Mouse (Mus musculus): ENCODE measurements at regions not wholly inside any gene's neighbourhood (a gene's known extent, or its start where the extent isn't known, plus 50 kb on each side); places are given as distances from the start of the nearest gene placed in this dataset.

GRCm38 (mm10) chr16:29972741-29973141 lies 91.4 kb upstream of the Hes1 start:
- no peak for TF ChIP-seq EP300 (IDR thresholded peaks at IDR 0.05)
- no peak for TF ChIP-seq CTCF (IDR thresholded peaks at IDR 0.05)
- Histone ChIP-seq H3K27me3 (replicated peaks; ENCODE audit: insufficient read depth, low read length) (no peaks in the 10 kb centered on the region), H3K9me3 (ENCODE audit: low read length) (no peaks in the 10 kb centered on the region), H3K4me3 (ENCODE audit: low read depth, low read length) (no peak overlapping the region), H3K9ac (replicated peaks; ENCODE audit: low read depth) (no peak overlapping the region), H3K4me2 (replicated peaks; ENCODE audit: low read depth, low read length) (no peak overlapping the region), H3K4me1 (ENCODE audit: insufficient read depth, low read depth, low read length) (peaks cover under 1% of the 10 kb centered on the region; the same call in 1 of the 2 replicates), H3K36me3 (ENCODE audit: insufficient read depth, low read length) (no peaks in the 10 kb centered on the region), H3K27ac (ENCODE audit: low read length) (no peak overlapping the region)
- DNase-seq (ENCODE audit: low spot score) (peak; percentile 27), ATAC-seq (peak; percentile 29; the same call in 1 of the 2 replicates)
- 19% methylated on average over 1 of the region's 1 CpGs for WGBS

GRCm38 (mm10) chr16:29973250-29973649 lies 90.9 kb upstream of the Hes1 start:
- Histone ChIP-seq H3K4me3 (ENCODE audit: low read depth, low read length) (no peak overlapping the region), H3K4me2 (replicated peaks; ENCODE audit: low read depth, low read length) (no peak overlapping the region), H3K9ac (replicated peaks; ENCODE audit: low read depth) (no peak overlapping the region), H3K27ac (ENCODE audit: low read length) (no peak overlapping the region), H3K36me3 (ENCODE audit: insufficient read depth, low read length) (no peaks in the 10 kb centered on the region), H3K27me3 (replicated peaks; ENCODE audit: insufficient read depth, low read length) (no peaks in the 10 kb centered on the region), H3K9me3 (ENCODE audit: low read length) (no peaks in the 10 kb centered on the region), H3K4me1 (ENCODE audit: insufficient read depth, low read depth, low read length) (peaks cover 4% of the 10 kb centered on the region; the same call in 1 of the 2 replicates)
- TF ChIP-seq CTCF (IDR thresholded peaks at IDR 0.05), result no peak
- TF ChIP-seq EP300 (IDR thresholded peaks at IDR 0.05), result no peak
- peak; percentile 27 for DNase-seq (ENCODE audit: low spot score)
- WGBS, result 29% methylated on average over 7 of the region's 7 CpGs
- ATAC-seq, result no peak

DNA sequence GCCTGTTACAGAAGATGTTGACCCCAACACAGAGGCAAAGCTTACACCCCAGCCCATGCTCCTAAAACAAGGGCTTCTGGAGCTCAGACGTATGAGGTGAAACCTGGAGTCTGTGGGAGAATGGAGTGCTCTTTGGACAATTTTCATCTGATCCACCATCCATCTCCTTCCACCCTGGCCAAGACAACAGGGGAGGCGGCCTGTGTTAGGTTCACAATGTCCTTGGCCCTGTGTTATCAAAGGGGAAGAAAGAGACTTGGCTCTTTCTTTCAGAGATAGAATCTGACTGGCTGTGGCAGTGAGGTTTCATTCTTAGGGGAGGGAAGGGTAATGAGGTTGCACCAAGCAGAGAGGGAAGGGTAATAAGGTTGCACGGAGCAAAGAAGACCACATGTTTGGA lies 88.4 kb upstream of the Hes1 start:
- TF ChIP-seq CTCF (IDR thresholded peaks at IDR 0.05) (no peak), EP300 (IDR thresholded peaks at IDR 0.05) (no peak)
- H3K27ac ChIP-seq (ENCODE audit: low read length), result no peak overlapping the region
- ATAC-seq, result no peak
- H3K4me3 ChIP-seq (ENCODE audit: low read depth, low read length), result no peak overlapping the region
- H3K4me2 ChIP-seq (replicated peaks; ENCODE audit: low read depth, low read length), result no peak overlapping the region
- H3K27me3 ChIP-seq (replicated peaks; ENCODE audit: insufficient read depth, low read length), result no peaks in the 10 kb centered on the region
- no peak overlapping the region for H3K9ac ChIP-seq (replicated peaks; ENCODE audit: low read depth)
- no peaks in the 10 kb centered on the region for H3K36me3 ChIP-seq (ENCODE audit: insufficient read depth, low read length)
- WGBS, result 94% methylated on average over 3 of the region's 3 CpGs
- peaks cover 4% of the 10 kb centered on the region; the same call in 1 of the 2 replicates for H3K4me1 ChIP-seq (ENCODE audit: insufficient read depth, low read depth, low read length)
- no peak for DNase-seq (ENCODE audit: low spot score)
- no peaks in the 10 kb centered on the region for H3K9me3 ChIP-seq (ENCODE audit: low read length)

GRCm38 (mm10) chr16:29977011-29977410 lies 87.2 kb upstream of the Hes1 start:
- H3K9me3 ChIP-seq (ENCODE audit: low read length), result no peaks in the 10 kb centered on the region
- DNase-seq (ENCODE audit: low spot score), result no peak
- no peak for TF ChIP-seq EP300 (IDR thresholded peaks at IDR 0.05)
- no peak for TF ChIP-seq CTCF (IDR thresholded peaks at IDR 0.05)
- no peak overlapping the region for H3K4me2 ChIP-seq (replicated peaks; ENCODE audit: low read depth, low read length)
- no peak overlapping the region for H3K27ac ChIP-seq (ENCODE audit: low read length)
- H3K36me3 ChIP-seq (ENCODE audit: insufficient read depth, low read length), result no peaks in the 10 kb centered on the region
- H3K9ac ChIP-seq (replicated peaks; ENCODE audit: low read depth), result no peak overlapping the region
- H3K4me1 ChIP-seq (ENCODE audit: insufficient read depth, low read depth, low read length), result peaks cover 4% of the 10 kb centered on the region; the same call in 1 of the 2 replicates
- 57% methylated on average over 3 of the region's 3 CpGs for WGBS
- no peaks in the 10 kb centered on the region for H3K27me3 ChIP-seq (replicated peaks; ENCODE audit: insufficient read depth, low read length)
- H3K4me3 ChIP-seq (ENCODE audit: low read depth, low read length), result no peak overlapping the region
- no peak for ATAC-seq

DNA sequence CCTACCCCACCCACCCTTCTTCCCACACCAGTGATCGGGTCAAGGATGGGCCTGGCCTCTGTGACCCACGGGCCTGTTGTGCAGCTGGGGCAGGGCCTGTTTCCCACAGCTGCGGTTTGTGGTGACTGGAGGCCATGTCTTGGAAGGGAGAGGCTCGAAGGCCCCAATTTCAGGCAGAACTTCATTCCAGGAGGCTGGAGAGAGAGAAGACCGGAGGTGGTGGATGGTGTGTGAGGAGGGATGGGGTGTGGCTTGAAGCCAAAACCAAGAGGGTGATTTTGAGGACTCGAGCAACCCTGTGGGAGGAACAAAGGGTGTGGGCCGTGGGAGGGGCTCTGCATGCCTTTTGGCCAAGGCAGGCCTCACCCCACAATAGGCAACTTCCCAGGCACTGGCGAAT lies 86.5 kb upstream of the Hes1 start:
- Histone ChIP-seq H3K27ac (ENCODE audit: low read length) (no peak overlapping the region), H3K4me3 (ENCODE audit: low read depth, low read length) (no peak overlapping the region), H3K9ac (replicated peaks; ENCODE audit: low read depth) (no peak overlapping the region), H3K9me3 (ENCODE audit: low read length) (no peaks in the 10 kb centered on the region), H3K27me3 (replicated peaks; ENCODE audit: insufficient read depth, low read length) (no peaks in the 10 kb centered on the region), H3K36me3 (ENCODE audit: insufficient read depth, low read length) (no peaks in the 10 kb centered on the region), H3K4me1 (ENCODE audit: insufficient read depth, low read depth, low read length) (peaks cover 4% of the 10 kb centered on the region; the same call in 1 of the 2 replicates), H3K4me2 (replicated peaks; ENCODE audit: low read depth, low read length) (no peak overlapping the region)
- peak; percentile 69 for ATAC-seq
- no peak for TF ChIP-seq EP300 (IDR thresholded peaks at IDR 0.05)
- no peak for TF ChIP-seq CTCF (IDR thresholded peaks at IDR 0.05)
- 44% methylated on average over 8 of the region's 8 CpGs for WGBS
- peak; percentile 59 for DNase-seq (ENCODE audit: low spot score)

DNA sequence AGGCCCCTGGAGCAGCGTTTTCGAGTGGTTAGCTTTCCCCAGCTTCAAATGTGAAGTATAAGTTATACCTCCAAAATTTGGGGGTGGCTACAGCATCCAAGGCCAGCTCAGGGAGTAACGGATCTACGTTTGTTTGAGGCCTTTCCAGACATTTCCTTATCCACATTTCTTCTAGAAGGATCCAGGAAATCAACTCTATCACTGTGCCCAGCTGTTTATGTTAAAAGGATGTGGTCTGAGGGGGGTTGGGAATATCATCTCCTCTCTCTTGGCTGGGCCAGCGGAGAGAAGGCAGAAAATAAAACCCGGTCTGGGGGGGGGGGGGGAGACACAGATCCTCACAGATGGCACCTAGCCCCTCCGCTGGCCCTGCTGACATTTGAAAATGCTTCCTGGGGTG lies 85.1 kb upstream of the Hes1 start:
- H3K27me3 ChIP-seq (replicated peaks; ENCODE audit: insufficient read depth, low read length), result no peaks in the 10 kb centered on the region
- DNase-seq (ENCODE audit: low spot score) (peak; percentile 58), ATAC-seq (peak; percentile 35)
- no peaks in the 10 kb centered on the region for H3K36me3 ChIP-seq (ENCODE audit: insufficient read depth, low read length)
- 40% methylated on average over 7 of the region's 7 CpGs for WGBS
- H3K4me2 ChIP-seq (replicated peaks; ENCODE audit: low read depth, low read length), result 0 out of 2 replicates have a peak overlapping the region, but pooled peaks have one; percentile 5
- no peak for TF ChIP-seq CTCF (IDR thresholded peaks at IDR 0.05)
- TF ChIP-seq EP300 (IDR thresholded peaks at IDR 0.05), result peak; percentile 52; the same call in 1 of the 2 replicates
- no peak overlapping the region for H3K9ac ChIP-seq (replicated peaks; ENCODE audit: low read depth)
- H3K27ac ChIP-seq (ENCODE audit: low read length), result no peak overlapping the region
- H3K4me3 ChIP-seq (ENCODE audit: low read depth, low read length), result no peak overlapping the region
- H3K4me1 ChIP-seq (ENCODE audit: insufficient read depth, low read depth, low read length), result peaks cover 4% of the 10 kb centered on the region; the same call in 1 of the 2 replicates
- no peaks in the 10 kb centered on the region for H3K9me3 ChIP-seq (ENCODE audit: low read length)

DNA sequence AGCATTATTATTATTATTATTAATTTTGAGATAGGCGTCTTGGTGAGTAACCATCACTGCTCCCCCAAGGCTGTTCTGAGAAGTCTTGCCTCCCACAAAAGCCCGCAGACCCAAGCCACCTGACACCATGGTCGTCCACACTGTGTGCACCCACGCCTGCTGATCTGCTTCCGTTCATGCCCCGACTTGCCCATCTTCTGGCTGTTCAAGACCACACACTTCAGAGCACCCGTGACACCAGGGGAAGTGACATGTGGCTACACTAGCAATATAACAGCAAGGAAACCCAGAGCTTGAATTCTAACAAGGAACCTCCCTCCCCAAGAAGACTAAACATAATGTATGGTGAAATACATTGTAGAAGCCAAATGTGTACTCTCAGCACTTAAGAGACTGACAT lies 82.6 kb upstream of the Hes1 start:
- 85% methylated on average over 7 of the region's 7 CpGs for WGBS
- H3K4me2 ChIP-seq (replicated peaks; ENCODE audit: low read depth, low read length), result no peak overlapping the region

More for the DNA sequence above, 82.6 kb upstream of the Hes1 start:
- TF ChIP-seq EP300 (IDR thresholded peaks at IDR 0.05) (no peak), CTCF (IDR thresholded peaks at IDR 0.05) (no peak)
- ATAC-seq, result no peak
- Histone ChIP-seq H3K4me1 (ENCODE audit: insufficient read depth, low read depth, low read length) (peaks cover 4% of the 10 kb centered on the region; the same call in 1 of the 2 replicates), H3K27ac (ENCODE audit: low read length) (no peak overlapping the region), H3K9me3 (ENCODE audit: low read length) (no peaks in the 10 kb centered on the region), H3K9ac (replicated peaks; ENCODE audit: low read depth) (no peak overlapping the region), H3K4me3 (ENCODE audit: low read depth, low read length) (no peak overlapping the region), H3K36me3 (ENCODE audit: insufficient read depth, low read length) (no peaks in the 10 kb centered on the region), H3K27me3 (replicated peaks; ENCODE audit: insufficient read depth, low read length) (no peaks in the 10 kb centered on the region)
- DNase-seq (ENCODE audit: low spot score), result no peak
